Mouse (Mus musculus) hindbrain, postnatal 0 days (tissue): ENCODE measurements around the gene Vash2. TPM values are rescaled to one million over a fixed set of nuclear protein-coding genes. Genes with fewer than 3 reads are reported as not detected.

Experiments used
- ATAC-seq: fragments of 200-750 bp; cut with Nextera tagmentation; 2 replicates; pipeline ENCODE4 v1.8.0; 2017; ENCODE audit warnings: mild to moderate bottlenecking, moderate TSS enrichment, moderate library complexity
- DNase-seq: peaks from one replicate; pipeline ENCODE4 v3.0.0-alpha.2; 2015; ENCODE audit warnings: low spot score
- H3K27ac ChIP-seq: fragments of 300-500 bp; sonication (generic); 2 replicates; pipeline ENCODE4 v1.5.1; 2014; ENCODE audit warnings: mild to moderate bottlenecking
- H3K27me3 ChIP-seq: fragments of 300-500 bp; sonication (generic); 2 replicates; pipeline ENCODE4 v1.6.1; 2014; ENCODE audit warnings: low read length, mixed read lengths; ENCODE audit not compliant: insufficient read depth
- H3K36me3 ChIP-seq: fragments of 300-500 bp; sonication (generic); 2 replicates; pipeline ENCODE4 v1.6.1; 2014; ENCODE audit warnings: low read length, mixed read lengths; ENCODE audit not compliant: insufficient read depth
- H3K4me1 ChIP-seq: fragments of 300-500 bp; sonication (generic); 2 replicates; pipeline ENCODE4 v1.6.1; 2014; ENCODE audit warnings: antibody characterized with exemption, low read length, mixed read lengths; ENCODE audit not compliant: insufficient read depth
- H3K4me2 ChIP-seq: fragments of 300-500 bp; sonication (generic); 2 replicates; pipeline ENCODE4 v1.6.1; 2014; ENCODE audit warnings: low read depth, mild to moderate bottlenecking, low read length, moderate library complexity, mixed read lengths
- H3K4me3 ChIP-seq: fragments of 300-500 bp; sonication (generic); 2 replicates; pipeline ENCODE4 v1.5.1; 2014; ENCODE audit warnings: low read length
- H3K9ac ChIP-seq: fragments of 300-500 bp; sonication (generic); replicated peaks from 2 replicates; pipeline ENCODE4 v1.6.1; 2014; ENCODE audit warnings: mild to moderate bottlenecking, low read length, moderate library complexity, mixed read lengths
- H3K9me3 ChIP-seq: fragments of 300-500 bp; sonication (generic); 2 replicates; pipeline ENCODE4 v1.6.1; 2016; ENCODE audit warnings: low read length, mixed read lengths
- CTCF ChIP-seq: IDR thresholded peaks from 2 replicates; pipeline ENCODE4 v1.5.1; 2016; ENCODE audit warnings: antibody characterized with exemption, control low read depth, low read depth
- WGBS: fragments of 180-500 bp; shearing (Covaris S2); extraction: QIAGEN DNeasy Blood & Tissue Kit; methylation state at CpG from one replicate; pipeline ENCODE4 v1.1.7; 2014; 5-methylcytosine and 5-hydroxymethylcytosine counted together
- polyA plus RNA-seq: library from polyadenylated mRNA; unstranded; fragments of >200 nt; fragmentation: Nextera tagmentation; extraction: Ambion mirVana; gene quantifications from 2 replicates; pipeline ENCODE4 v1.2.1, GENCODE M21; 2015
- total RNA-seq: library from RNA; depleted of rRNA; stranded (reverse); fragments of >200 nt; gene quantifications from 2 replicates; pipeline ENCODE4 v1.2.3, GENCODE M21; 2014; rRNA removed

Vash2 gene
- total and polyA plus RNA-seq, 2 experiments from 2014 or later = 40.9 to 47.4 TPM

- WGBS = 90% methylated on average over 3 of the region's 3 CpGs
- Histone ChIP-seq H3K36me3 (peaks cover 20% of the 10 kb centered on the region; the same call in 1 of the 2 replicates), H3K9me3 (no peaks in the 10 kb centered on the region), H3K4me3 (no peak overlapping the region), H3K27ac (no peak overlapping the region), H3K4me2 (no peak overlapping the region), H3K9ac (no peak overlapping the region), H3K4me1 (no peaks in the 10 kb centered on the region), H3K27me3 (no peaks in the 10 kb centered on the region)
- no peak for TF ChIP-seq CTCF
- no peak for ATAC-seq
- no peak for DNase-seq
These were observed 80.9 kb downstream of the Vash2 start for GRCm38 (mm10) chr1:190898186-190898585.

Other genes starting within 250 kb of the Vash2 start
- 35.9 and 40.8 TPM in 2 replicates for gene Rps6kc1, start 67.5 kb downstream of the Vash2 start, total RNA-seq
- 19.6 and 21.0 TPM in 2 replicates for gene Rps6kc1, start 67.5 kb downstream of the Vash2 start, polyA plus RNA-seq
- gene Angel2, start 54.2 kb downstream of the Vash2 start, total RNA-seq = 25.3 and 28.4 TPM in 2 replicates
- gene Angel2, start 54.2 kb downstream of the Vash2 start, polyA plus RNA-seq = 39.4 and 40.2 TPM in 2 replicates
- 27.6 and 44.9 TPM in 2 replicates for gene Flvcr1, start 46.9 kb upstream of the Vash2 start, total RNA-seq
- gene Flvcr1, start 46.9 kb upstream of the Vash2 start, polyA plus RNA-seq = 7.3 and 7.4 TPM in 2 replicates
- gene Spata45, start 57.3 kb upstream of the Vash2 start, total RNA-seq = not detected in 2 replicates
- not detected in 2 replicates for gene Spata45, start 57.3 kb upstream of the Vash2 start, polyA plus RNA-seq
- 9.1 and 14.8 TPM in 2 replicates for gene Tatdn3, start 83.6 kb upstream of the Vash2 start, total RNA-seq
- 15.6 and 18.0 TPM in 2 replicates for gene Tatdn3, start 83.6 kb upstream of the Vash2 start, polyA plus RNA-seq
- gene Nsl1, start 83.7 kb upstream of the Vash2 start, total RNA-seq = 1.2 and 2.7 TPM in 2 replicates
- gene Nsl1, start 83.7 kb upstream of the Vash2 start, polyA plus RNA-seq = 3.2 and 4.4 TPM in 2 replicates
- gene Batf3, start 118.6 kb upstream of the Vash2 start, total RNA-seq = 1.0 and 4.7 TPM in 2 replicates
- gene Batf3, start 118.6 kb upstream of the Vash2 start, polyA plus RNA-seq = 4.0 and 4.1 TPM in 2 replicates
- gene Fam71a, start 185.5 kb upstream of the Vash2 start, total RNA-seq = not detected in 2 replicates
- gene Fam71a, start 185.5 kb upstream of the Vash2 start, polyA plus RNA-seq = not detected in 2 replicates
- 1.6 and 1.8 TPM in 2 replicates for gene Atf3, start 238.7 kb upstream of the Vash2 start, total RNA-seq
- gene Atf3, start 238.7 kb upstream of the Vash2 start, polyA plus RNA-seq = 1.7 and 1.8 TPM in 2 replicates